Mouse (Mus musculus) embryo, embryonic 11.5 days (tissue): ENCODE results near the gene Dnah5.
A peak's percentile ranks its signal among the peaks of the same experiment; 100 is the strongest.

Experiments used
- DNase-seq: peaks from one replicate; pipeline ENCODE4 v3.0.0-alpha.2; 2012; ENCODE audit warnings: low read depth, low spot score

Dnah5 gene

DNA sequence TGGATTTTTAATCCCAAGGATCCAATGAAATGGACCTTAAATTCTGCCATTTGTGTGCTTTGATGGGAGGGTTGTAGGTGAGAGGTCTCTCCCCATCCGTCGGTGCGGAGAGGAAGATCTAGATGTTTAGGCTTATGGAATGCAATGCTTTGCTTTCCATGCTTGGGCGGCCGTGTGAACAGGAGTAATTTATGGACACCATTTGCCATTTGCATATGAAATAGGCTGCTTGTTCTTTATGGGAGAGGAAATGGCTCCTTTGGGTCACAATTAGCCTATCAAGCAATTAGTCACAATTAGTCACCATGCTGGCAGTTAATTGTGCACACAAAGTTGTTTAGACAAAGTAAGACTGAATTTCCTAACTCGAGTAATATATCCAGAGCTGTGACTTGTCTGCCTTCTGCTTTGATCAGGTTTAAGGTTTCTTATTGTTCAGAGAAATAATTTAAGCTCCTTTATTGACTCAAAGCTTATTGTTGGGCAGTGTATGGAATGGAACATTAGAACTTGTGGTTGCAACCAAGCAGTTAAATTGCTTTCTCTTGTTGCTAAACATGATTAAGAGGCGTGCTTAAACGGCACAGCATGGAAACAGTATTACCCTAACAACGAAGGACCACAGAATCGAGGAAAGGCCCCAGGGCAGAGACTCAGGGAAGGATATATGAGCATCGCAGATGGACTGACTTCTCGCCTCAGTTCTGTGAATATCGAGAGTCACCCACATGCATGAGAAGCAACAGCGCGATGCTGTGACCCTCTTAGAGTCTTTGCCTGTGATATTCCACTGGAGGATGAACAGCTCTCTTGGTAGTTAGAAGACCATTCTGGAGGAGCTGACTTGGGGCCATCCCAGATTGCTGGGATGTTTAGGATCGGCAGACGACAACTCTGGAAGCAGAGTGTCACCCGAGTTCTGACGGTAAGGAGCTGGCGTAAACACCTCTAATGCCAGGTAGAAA lies at the start of gene Dnah5:
Dnah5 (plus strand) TSS at position 642 of the 965 bp plus-strand sequence.
- peak; percentile 22 for DNase-seq

DNA sequence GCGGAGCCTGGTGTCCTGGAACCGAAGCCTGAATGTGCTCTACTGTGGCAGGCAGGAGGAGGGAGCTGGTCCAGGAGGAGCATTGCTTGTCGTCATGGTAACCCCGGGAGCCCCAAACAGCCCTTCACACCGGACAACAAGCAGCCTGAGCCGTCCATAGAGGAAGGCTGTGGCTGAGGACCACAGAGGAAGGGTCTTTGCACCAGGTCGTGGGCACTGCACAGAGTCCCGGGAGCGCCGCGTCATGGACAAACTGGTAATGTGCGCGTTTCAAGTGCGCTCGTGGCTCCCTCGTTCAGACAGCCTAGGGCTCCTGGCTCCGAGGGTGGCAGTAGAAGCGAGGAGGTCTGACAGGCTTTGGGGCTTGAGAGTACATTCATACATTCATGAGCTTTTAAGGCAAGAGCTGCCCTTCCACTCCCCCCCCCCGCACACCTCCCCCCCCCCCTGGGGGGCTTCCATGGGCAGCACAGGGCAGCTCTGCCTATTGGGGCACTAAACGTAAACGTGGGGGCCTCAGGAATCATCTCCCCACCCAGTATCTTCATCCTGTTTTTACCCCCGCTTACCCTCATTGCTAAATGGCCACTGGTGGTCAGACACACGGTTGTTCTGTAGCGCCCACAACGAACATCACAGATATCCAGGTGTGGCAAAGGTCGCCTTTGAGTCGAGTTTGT lies 48.6 kb upstream of the Dnah5 start:
- peak; percentile 37 for DNase-seq

GRCm38 (mm10) chr15:28158771-28159489 lies 44.6 kb upstream of the Dnah5 start:
- peak; percentile 27 for DNase-seq

- DNase-seq, result no peak
These were observed 41.3 kb upstream of the Dnah5 start for GRCm38 (mm10) chr15:28162291-28162690.

DNA sequence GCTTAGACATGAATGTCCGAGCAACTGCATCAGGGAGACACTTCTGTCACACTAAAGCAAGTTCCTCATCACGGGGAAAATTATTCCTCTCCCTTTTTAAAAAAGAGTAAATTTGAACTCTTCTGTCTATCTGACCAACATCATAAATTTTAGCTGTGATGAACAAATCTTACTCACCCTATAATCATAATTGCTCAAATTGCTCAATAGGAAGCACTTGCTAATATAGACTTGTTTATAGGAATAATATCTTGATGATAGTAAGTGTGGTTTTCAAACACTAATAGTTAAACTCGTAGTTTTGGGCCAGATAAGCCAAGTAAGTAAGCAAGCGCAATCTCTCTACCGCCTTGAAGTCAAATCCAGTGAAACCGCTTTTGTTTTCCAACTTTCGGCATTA lies 38.3 kb upstream of the Dnah5 start:
- no peak for DNase-seq

GRCm38 (mm10) chr15:28166090-28166489 lies 37.5 kb upstream of the Dnah5 start:
- no peak for DNase-seq

GRCm38 (mm10) chr15:28178951-28179350 lies 24.6 kb upstream of the Dnah5 start:
- DNase-seq, result no peak

GRCm38 (mm10) chr15:28179556-28179955 lies 24.0 kb upstream of the Dnah5 start:
- DNase-seq, result no peak

GRCm38 (mm10) chr15:28181862-28182261 lies 21.7 kb upstream of the Dnah5 start:
- DNase-seq, result peak; percentile 51

GRCm38 (mm10) chr15:28182567-28182966 lies 21.0 kb upstream of the Dnah5 start:
- no peak for DNase-seq

DNA sequence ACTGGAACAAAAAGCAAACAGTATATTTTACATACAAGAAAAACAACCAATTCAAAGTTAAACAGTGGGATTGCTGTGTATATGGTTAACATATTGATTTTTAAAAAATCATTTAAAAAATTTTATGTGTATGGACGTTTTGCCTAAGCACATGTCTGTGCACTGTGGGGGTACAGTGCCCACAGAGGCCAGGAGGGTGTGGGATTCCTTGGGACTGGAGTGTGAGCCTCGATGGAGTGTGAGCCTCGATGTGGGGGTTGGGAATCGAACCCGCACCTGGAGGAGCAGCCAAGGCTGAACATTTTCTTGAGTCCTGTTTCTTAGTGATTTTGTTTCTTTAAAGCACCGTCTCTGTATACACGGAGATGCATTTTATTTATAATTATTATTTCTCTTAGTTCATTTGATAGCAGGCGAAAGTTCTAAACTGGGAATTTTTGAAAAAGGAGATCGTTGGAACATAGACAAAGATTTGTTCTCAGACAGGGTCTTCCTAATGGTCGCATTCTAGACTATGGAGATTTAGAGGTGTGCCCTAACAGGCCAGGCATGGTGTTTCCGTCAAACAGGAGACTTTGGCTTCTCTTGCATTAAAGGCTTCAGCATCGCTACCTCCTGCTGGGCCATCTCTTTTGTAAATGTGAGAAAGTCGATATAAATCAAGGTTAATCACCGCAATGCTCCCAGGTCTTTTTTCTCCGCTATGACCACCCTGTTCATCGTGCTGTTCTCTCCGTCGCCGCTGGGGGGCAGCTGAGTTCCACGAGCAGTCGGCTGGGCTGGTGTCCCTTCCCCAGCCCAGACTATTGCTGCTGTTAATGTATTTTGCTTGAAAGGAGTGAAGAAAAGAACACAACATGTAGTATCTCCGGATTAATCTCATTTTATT lies 15.8 kb upstream of the Dnah5 start:
- peak; percentile 54 for DNase-seq

GRCm38 (mm10) chr15:28188361-28189011 lies 15.1 kb upstream of the Dnah5 start:
- no peak for DNase-seq

DNA sequence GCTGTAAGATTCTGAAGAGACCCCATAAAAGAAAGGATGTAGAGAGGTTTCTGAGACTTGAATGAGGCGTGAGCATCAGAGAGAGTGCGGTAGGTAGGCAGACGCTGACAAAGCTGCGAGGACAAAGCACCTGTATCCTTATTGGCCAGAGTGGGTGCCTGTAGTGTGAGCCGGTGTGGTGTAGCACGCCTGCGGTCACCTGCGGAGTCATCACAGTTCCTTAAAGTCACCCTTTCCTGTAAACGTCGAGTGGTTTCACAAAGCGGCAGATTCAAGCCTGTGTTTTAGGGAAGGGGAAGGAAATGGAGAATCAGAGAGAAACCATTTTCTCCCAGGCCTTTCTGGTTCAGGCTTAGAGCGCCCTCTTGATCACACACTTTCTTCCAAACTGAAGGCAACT lies 13.9 kb upstream of the Dnah5 start:
- DNase-seq, result no peak

DNA sequence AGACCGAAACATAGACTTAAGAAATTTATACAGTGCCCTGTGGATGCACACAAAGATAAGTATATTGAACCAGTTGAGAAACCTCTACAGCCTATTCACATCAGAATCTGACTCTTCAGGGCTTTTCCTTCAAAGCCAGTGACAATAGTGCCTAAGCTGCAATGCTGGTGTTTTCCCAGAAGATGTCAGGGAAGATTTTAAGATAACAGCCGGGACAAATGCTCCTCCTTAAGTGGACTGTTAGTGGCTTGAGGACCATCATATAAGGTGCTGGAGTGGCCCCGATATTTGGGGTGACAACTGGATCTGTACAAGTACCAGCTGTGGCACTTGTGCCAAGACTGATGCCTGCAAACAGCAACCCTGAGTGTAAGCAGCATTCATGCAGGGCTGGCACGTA lies 4.9 kb upstream of the Dnah5 start:
- DNase-seq, result no peak

- DNase-seq, result no peak
These were observed 1.1 kb downstream of the Dnah5 start for GRCm38 (mm10) chr15:28204626-28205025.

DNA sequence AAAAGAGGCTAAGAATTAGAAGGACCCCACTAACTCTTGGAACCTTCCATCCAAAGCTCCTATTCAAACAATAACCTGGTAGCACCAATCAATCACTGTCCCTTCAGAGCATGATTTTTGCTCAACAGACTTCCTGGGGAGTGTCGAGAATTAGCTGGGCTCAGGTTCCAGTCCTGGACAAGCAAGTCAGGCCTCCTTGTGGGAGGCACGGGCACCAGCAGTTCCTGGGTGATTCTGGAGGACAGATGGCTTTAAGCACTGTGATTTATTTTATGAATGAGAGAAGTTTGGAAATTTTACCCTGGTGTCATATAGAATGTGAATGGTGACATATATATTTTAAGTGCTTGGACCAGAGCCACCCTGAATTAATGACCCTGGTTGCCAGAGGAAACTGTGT lies 4.0 kb downstream of the Dnah5 start:
- DNase-seq, result no peak

DNA sequence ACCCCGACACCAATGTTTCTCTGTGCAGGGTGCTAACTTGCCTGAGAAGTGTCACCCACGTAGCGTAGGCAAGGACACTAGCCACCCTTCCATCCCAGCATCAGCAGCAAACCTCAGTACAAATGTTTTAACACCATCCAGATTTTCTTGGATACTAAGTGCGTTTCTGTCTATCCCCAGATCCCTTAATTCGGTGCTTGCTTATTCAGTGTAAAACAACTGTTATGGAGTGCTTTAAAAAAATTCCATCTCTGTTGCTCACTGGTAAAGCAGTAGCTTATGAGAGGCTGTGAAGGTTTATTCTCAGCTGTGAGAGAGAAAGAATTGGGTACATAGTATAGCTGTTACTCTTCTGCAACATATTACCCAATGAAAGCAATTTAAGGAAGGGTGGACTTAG lies 9.5 kb downstream of the Dnah5 start:
- no peak for DNase-seq

- no peak for DNase-seq
These were observed 12.8 kb downstream of the Dnah5 start for GRCm38 (mm10) chr15:28216358-28216757.

- no peak for DNase-seq
These were observed 23.8 kb downstream of the Dnah5 start for GRCm38 (mm10) chr15:28227316-28227715.

- no peak for DNase-seq
These were observed 56.7 kb downstream of the Dnah5 start for GRCm38 (mm10) chr15:28260250-28260649.

DNA sequence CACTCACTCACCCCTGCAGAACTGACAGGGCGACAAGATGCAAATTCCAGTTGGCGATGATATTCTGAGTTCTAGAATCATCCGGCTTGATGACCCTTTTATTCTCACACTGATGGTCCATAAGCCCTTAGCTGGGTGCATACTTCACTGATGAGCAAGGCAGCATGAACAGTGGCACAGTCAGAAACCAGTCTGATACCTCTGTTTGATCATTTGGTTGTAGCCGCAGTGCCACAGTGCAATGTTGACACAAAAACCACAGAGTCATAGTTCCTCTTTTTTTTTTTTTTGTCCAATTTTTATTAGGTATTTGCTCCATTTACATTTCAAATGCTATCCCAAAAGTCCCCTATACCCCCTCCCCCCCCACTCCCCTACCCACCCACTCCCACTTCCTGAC lies 95.9 kb downstream of the Dnah5 start:
- no peak for DNase-seq
